Mouse (Mus musculus): Measurements from ENCODE around the gene Arl5a.

Gene Arl5a

DNA sequence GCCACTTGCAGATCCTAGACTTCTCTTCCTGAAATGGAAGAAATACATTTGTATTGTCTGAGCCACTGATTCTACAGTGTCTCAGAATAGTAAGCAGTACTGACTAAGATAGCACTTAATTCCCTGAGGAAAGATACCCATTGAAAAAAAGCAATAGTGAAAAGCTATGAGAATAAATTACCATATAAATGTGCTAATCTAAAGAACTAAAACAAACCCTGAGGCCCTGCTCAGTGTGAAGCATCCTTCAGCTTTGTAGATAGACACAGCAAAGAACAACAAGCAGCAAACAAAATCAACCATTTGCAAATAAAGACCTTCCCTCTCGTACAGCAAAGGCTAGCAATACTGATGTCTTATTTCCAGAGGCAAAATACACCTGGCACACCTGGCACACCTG lies 65.0 kb downstream of the Arl5a start:
- no peak for DNase-seq

DNA sequence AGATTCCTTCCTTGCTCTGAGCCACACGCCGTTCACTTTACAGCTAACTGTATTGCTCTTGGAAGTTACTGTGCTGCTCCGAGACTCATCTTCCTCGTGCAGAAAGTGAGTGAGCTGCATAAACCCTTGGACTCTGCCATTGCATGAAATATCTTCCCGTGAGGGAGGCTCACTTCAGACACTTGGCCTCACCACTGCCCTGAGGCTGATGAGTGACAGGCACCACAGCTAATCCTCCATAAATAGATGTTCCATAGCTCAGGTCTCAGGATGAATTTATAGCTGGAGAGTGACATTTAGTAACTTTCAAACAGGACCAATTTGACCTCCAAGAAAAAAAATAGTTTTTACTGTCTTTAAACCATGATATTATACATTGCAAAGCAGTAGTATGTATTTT lies 66.5 kb downstream of the Arl5a start:
- no peak for DNase-seq

DNA sequence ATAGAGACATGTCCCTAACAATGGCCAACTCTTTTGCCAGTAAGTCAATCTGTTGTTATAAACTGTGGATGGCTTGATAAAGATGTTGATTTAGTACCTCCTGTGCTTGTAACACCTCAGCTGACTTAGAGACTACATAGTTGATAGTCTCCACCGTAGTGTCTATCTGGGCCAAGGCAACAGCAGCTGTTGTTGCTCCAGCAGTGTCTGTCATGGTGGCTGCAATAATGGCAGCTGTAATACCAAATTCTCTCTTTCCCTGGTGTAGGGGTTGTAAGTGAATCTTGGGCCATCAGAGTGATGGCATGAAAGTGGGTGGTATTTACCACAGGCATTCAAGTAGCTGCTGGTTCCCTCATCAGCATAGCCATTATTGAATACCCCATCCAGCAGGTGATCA lies 73.7 kb downstream of the Arl5a start:
- DNase-seq: no peak
